Mouse (Mus musculus) heart, postnatal 14 days (tissue): ENCODE measurements around the gene Gm26992. TPM values are rescaled to one million over a fixed set of nuclear protein-coding genes. Genes with fewer than 3 reads are reported as not detected.

Experiments
- DNase-seq, 2 experiments: peaks; one replicate each; pipeline ENCODE4 v3.0.0; 2021 to 2022
- intact Hi-C: fragments of 180-260 bp; cut with DNase I; formaldehyde crosslinking; loops from one replicate; pipeline ENCODE4 v1.15.1; 2025
- total RNA-seq, 2 experiments: library from RNA; stranded (reverse); gene quantifications; 2 replicates each; pipeline ENCODE4 v1.2.3; 2021

The Gm26992 gene
- total RNA-seq, 2 experiments from 2014 or later = not detected

- intact Hi-C loops = loop anchor here (5.0 to 10.0 kb wide), 4 partner anchors 191 to 503 kb away; partner anchors contain the start of gene Rlim
- DNase-seq = peak in 1 of 2 experiments; percentile 49
Measured at GRCm38 (mm10) chrX:103481243-103482096, 59.7 kb downstream of the Gm26992 start.

- intact Hi-C loops = loop anchor here (5.0 to 10.0 kb wide), 4 partner anchors 190 to 503 kb away; partner anchors contain the start of gene Rlim
Measured at GRCm38 (mm10) chrX:103482097-103482451, 60.3 kb downstream of the Gm26992 start.

GRCm38 (mm10) chrX:103483047-103483446 is 61.2 kb downstream of the Gm26992 start:
- DNase-seq = peak in 1 of 2 experiments; percentile 70
- intact Hi-C loops = loop anchor here (5.0 to 10.0 kb wide), 4 partner anchors 189 to 502 kb away; partner anchors contain the start of gene Rlim

More at GRCm38 (mm10) chrX:103482097-103482451, 60.3 kb downstream of the Gm26992 start:
- DNase-seq = peak in 1 of 2 experiments; percentile 34

GRCm38 (mm10) chrX:103484050-103484449 is 62.2 kb downstream of the Gm26992 start:
- intact Hi-C loops = loop anchor here (1.0 to 10.0 kb wide), 5 partner anchors 140 to 501 kb away; partner anchors contain the start of gene Rlim
- peak; percentile 28 to 73 for DNase-seq

- intact Hi-C loops = no loop called here
- DNase-seq = no peak
Measured at GRCm38 (mm10) chrX:103490853-103491252, 69.0 kb downstream of the Gm26992 start.

GRCm38 (mm10) chrX:103492398-103493256 is 70.8 kb downstream of the Gm26992 start:
- DNase-seq = peak in 1 of 2 experiments; percentile 7
- intact Hi-C loops = no loop called here

- peak; percentile 62 to 75 for DNase-seq
- intact Hi-C loops = no loop called here
Measured at GRCm38 (mm10) chrX:103493351-103494173, 71.8 kb downstream of the Gm26992 start.

- intact Hi-C loops = loop anchor here (5.0 kb wide), 1 partner anchor 53 kb away; no protein-coding TSS in a partner anchor
- peak in 1 of 2 experiments; percentile 44 for DNase-seq
Measured at GRCm38 (mm10) chrX:103499374-103499773, 77.6 kb downstream of the Gm26992 start.

- intact Hi-C loops = no loop called here
- DNase-seq = no peak
Measured at GRCm38 (mm10) chrX:103500137-103500536, 78.3 kb downstream of the Gm26992 start.

GRCm38 (mm10) chrX:103508218-103508617 is 86.4 kb downstream of the Gm26992 start:
- no peak for DNase-seq
- intact Hi-C loops = no loop called here

GRCm38 (mm10) chrX:103509168-103510019 is 87.6 kb downstream of the Gm26992 start:
- intact Hi-C loops = no loop called here
- no peak for DNase-seq

GRCm38 (mm10) chrX:103514782-103515181 is 93.0 kb downstream of the Gm26992 start:
- intact Hi-C loops = no loop called here
- peak; percentile 27 to 41 for DNase-seq

- intact Hi-C loops = no loop called here
- DNase-seq = no peak
Measured at GRCm38 (mm10) chrX:103515346-103515745, 93.5 kb downstream of the Gm26992 start.

GRCm38 (mm10) chrX:103518798-103519197 is 97.0 kb downstream of the Gm26992 start:
- intact Hi-C loops = no loop called here
- DNase-seq = no peak

GRCm38 (mm10) chrX:103519547-103519946 is 97.7 kb downstream of the Gm26992 start:
- no peak for DNase-seq
- intact Hi-C loops = no loop called here

- intact Hi-C loops = no loop called here
- DNase-seq = no peak
Measured at GRCm38 (mm10) chrX:103521221-103521716, 99.5 kb downstream of the Gm26992 start.

GRCm38 (mm10) chrX:103529185-103529584 is 107.4 kb downstream of the Gm26992 start:
- intact Hi-C loops = no loop called here
- DNase-seq = peak; percentile 62 to 84
